Mouse (Mus musculus) testis, adult 2 months (tissue): ENCODE data around the gene Wdr91.

Experiments used
- CTCF ChIP-seq: fragments of 200-500 bp; IDR thresholded peaks from 2 replicates; pipeline ENCODE4 v1.5.1; 2012; ENCODE audit warnings: low read depth, mild to moderate bottlenecking, inconsistent platforms, low read length, moderate library complexity; ENCODE audit not compliant: control insufficient read depth, insufficient read depth, insufficient replicate concordance
- POLR2A ChIP-seq: fragments of 200-500 bp; IDR thresholded peaks from 2 replicates; pipeline ENCODE4 v1.6.1; 2012; ENCODE audit warnings: low read depth, mild to moderate bottlenecking, inconsistent platforms, low read length, moderate library complexity; ENCODE audit not compliant: control insufficient read depth

GRCm38 (mm10) chr6:34875268-34875761 lies 35.4 kb downstream of the Wdr91 start:
- TF ChIP-seq CTCF (no peak), POLR2A (no peak)
